Mouse (Mus musculus): ENCODE measurements around the gene Prok1. TPM values are rescaled to one million over a fixed set of nuclear protein-coding genes. Genes with fewer than 3 reads are reported as not detected.

The Prok1 gene
- total and polyA plus RNA-seq, 3 experiments, result not detected

DNA sequence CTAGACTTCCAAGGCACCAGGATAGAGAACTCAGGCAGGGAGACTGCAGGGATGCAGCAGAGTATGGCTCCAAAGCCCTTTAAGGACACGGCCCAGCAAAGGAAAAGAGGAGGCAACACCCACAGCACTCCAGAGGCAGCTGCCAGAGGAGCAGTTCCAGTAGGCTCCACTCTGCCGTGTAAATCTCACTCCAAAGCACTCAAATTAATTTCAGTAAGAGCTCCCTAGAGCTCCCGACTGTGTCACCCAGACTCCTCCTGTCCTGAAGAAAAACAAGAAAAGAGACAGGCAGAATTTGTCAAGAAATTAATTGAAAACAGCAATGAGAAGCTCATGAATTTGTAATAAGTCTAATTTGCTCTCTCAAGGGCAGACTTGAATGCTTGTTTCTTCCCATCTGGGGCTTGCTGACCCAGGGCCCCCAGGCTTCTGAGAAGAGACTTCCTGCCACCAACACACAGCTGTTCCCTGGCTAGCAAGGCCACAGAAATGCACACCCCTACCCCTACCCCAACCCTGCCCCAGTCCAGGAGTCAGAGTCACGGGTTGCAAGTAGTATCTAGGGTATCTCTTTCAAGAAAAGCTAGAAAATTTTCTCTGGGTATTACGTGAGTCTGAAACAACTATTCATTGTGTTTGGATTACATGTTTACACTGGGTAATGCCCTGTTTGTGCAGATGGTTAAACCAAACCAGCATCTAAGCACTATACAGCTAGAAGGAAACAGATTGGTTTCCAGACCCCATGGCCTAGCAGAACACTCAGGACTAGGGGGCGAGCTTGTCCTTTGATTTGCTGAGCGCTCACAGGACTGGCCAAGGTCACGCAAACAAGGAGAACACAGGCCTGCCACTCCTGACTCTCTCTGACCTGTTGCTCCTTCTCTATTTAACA lies 21.7 kb upstream of the Prok1 start:
- H3K4me2 ChIP-seq (ENCODE audit: insufficient read depth, low read depth, poor library complexity, severe bottlenecking), result no peak overlapping the region
- dilution Hi-C loops (cut with MboI; ENCODE audit: extremely low pct_ligation_motif_present, extremely low pct_unique_long_range_greater_than_20kb, low sequenced_read_pairs), result no loop called here

DNA sequence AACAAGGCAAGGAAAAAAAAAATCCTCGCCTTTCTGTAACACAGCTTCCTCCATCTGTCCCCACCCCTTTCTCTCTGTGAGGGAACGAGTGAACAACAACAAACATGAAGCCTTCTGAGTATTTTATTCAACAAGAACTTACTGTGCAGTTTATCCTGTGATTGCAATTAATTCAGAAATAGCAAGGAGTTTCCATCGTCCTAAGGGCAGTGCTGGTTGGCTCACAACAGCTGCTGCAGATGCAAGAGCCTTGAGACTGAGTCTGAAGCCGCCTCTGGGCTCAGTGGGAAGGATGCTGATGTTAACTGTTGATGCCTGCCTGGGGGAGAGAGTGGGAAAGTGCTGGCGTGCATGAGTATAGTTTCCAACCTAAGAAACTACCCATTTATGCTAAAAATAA lies 18.4 kb upstream of the Prok1 start:
- dilution Hi-C loops (cut with MboI; ENCODE audit: extremely low pct_ligation_motif_present, extremely low pct_unique_long_range_greater_than_20kb, low sequenced_read_pairs) (no loop called here), in situ Hi-C loops (cut with MboI; ENCODE audit: low pct_ligation_motif_present, low pct_unique_long_range_greater_than_20kb, low sequenced_read_pairs) (no loop called here)
- no peak overlapping the region for H3K27ac ChIP-seq (ENCODE audit: insufficient read depth, low read depth)
- H3K36me3 ChIP-seq (replicated peaks in 1 of 2; ENCODE audit: control insufficient read depth in 1 of 2, insufficient read depth in 1 of 2, low read length in 1 of 2), result no peaks in the 10 kb centered on the region
- peaks cover 2 to 19% of the 10 kb centered on the region in 2 experiments; a peak in 3 of 4 replicates for H3K4me1 ChIP-seq (ENCODE audit: control insufficient read depth in 1 of 2, insufficient read depth in 2 of 2)
- H3K9ac ChIP-seq (ENCODE audit: insufficient read depth, low read depth), result no peak overlapping the region
- peaks cover 3% of the 10 kb centered on the region for H3K27me3 ChIP-seq (replicated peaks)
- no peaks in the 10 kb centered on the region for H3K79me2 ChIP-seq (replicated peaks; ENCODE audit: control insufficient read depth, extremely low read depth, insufficient read depth, poor library complexity, severe bottlenecking)
- H3K4me2 ChIP-seq (ENCODE audit: insufficient read depth, low read depth, poor library complexity, severe bottlenecking), result no peak overlapping the region
- H3K9me3 ChIP-seq (replicated peaks; ENCODE audit: low read length), result no peaks in the 10 kb centered on the region
- no peak for TF ChIP-seq POLR2A (IDR thresholded peaks at IDR 0.05; ENCODE audit: low read depth, low read length)
- TF ChIP-seq MEF2A (IDR thresholded peaks at IDR 0.05; ENCODE audit: borderline replicate concordance, low read depth, low read length), result no peak
- no peak for TF ChIP-seq JUND (conservative IDR thresholded peaks at IDR 0.05; ENCODE audit: low read depth, low read length)
- no peak for TF ChIP-seq ZNF384 (IDR thresholded peaks at IDR 0.05; ENCODE audit: low read depth, low read length)
- no peak overlapping the region for H3K4me3 ChIP-seq (replicated peaks in 1 of 3; ENCODE audit: low read depth in 2 of 3, low read length in 2 of 3, poor library complexity in 1 of 3)
- DNase-seq (ENCODE audit: extremely low read depth), result no peak

More for the DNA sequence above, 21.7 kb upstream of the Prok1 start:
- no peaks in the 10 kb centered on the region for H3K79me2 ChIP-seq (replicated peaks; ENCODE audit: control insufficient read depth, extremely low read depth, insufficient read depth, poor library complexity, severe bottlenecking)
- H3K36me3 ChIP-seq (replicated peaks in 1 of 2; ENCODE audit: control insufficient read depth in 1 of 2, insufficient read depth in 1 of 2, low read length in 1 of 2), result no peaks in the 10 kb centered on the region
- no peaks in the 10 kb centered on the region for H3K27me3 ChIP-seq (replicated peaks)
- H3K4me3 ChIP-seq (replicated peaks in 1 of 3; ENCODE audit: low read depth in 2 of 3, low read length in 2 of 3, poor library complexity in 1 of 3), result no peak overlapping the region
- H3K27ac ChIP-seq (ENCODE audit: insufficient read depth, low read depth), result no peak overlapping the region
- H3K9me3 ChIP-seq (replicated peaks; ENCODE audit: low read length), result no peaks in the 10 kb centered on the region
- in situ Hi-C loops (cut with MboI; ENCODE audit: low pct_ligation_motif_present, low pct_unique_long_range_greater_than_20kb, low sequenced_read_pairs), result no loop called here
- H3K4me1 ChIP-seq (ENCODE audit: control insufficient read depth in 1 of 2, insufficient read depth in 2 of 2), result peaks cover 0 to 15% of the 10 kb centered on the region in 2 experiments; a peak in 3 of 4 replicates
- no peak for TF ChIP-seq UBTF (IDR thresholded peaks at IDR 0.05; ENCODE audit: low read depth, low read length)
- TF ChIP-seq CTCF (conservative IDR thresholded peaks at IDR 0.05 in 1 of 2, IDR thresholded peaks at IDR 0.05 in 1 of 2; ENCODE audit: low read depth in 2 of 2, low read length in 2 of 2), result 0 out of 4 replicates have a peak, but pooled peaks of 1 of the 2 experiments have one; percentile 3
- H3K9ac ChIP-seq (ENCODE audit: insufficient read depth, low read depth), result no peak overlapping the region
- no peak for DNase-seq (ENCODE audit: extremely low read depth)

GRCm38 (mm10) chr3:107256724-107257123 lies 17.2 kb upstream of the Prok1 start:
- Histone ChIP-seq H3K79me2 (replicated peaks; ENCODE audit: control insufficient read depth, extremely low read depth, insufficient read depth, poor library complexity, severe bottlenecking) (no peaks in the 10 kb centered on the region), H3K36me3 (replicated peaks in 1 of 2; ENCODE audit: control insufficient read depth in 1 of 2, insufficient read depth in 1 of 2, low read length in 1 of 2) (no peaks in the 10 kb centered on the region)

More at GRCm38 (mm10) chr3:107256724-107257123, 17.2 kb upstream of the Prok1 start:
- Histone ChIP-seq H3K4me2 (ENCODE audit: insufficient read depth, low read depth, poor library complexity, severe bottlenecking) (no peak overlapping the region), H3K4me1 (ENCODE audit: control insufficient read depth in 1 of 2, insufficient read depth in 2 of 2) (peaks cover 2 to 23% of the 10 kb centered on the region in 2 experiments; a peak in 3 of 4 replicates), H3K4me3 (replicated peaks in 1 of 3; ENCODE audit: low read depth in 2 of 3, low read length in 2 of 3, poor library complexity in 1 of 3) (no peak overlapping the region), H3K9me3 (replicated peaks; ENCODE audit: low read length) (no peaks in the 10 kb centered on the region), H3K27ac (ENCODE audit: insufficient read depth, low read depth) (no peak overlapping the region), H3K9ac (ENCODE audit: insufficient read depth, low read depth) (no peak overlapping the region), H3K27me3 (replicated peaks) (peaks cover 3% of the 10 kb centered on the region)
- DNase-seq (ENCODE audit: extremely low read depth), result no peak
- in situ Hi-C loops (cut with MboI; ENCODE audit: low pct_ligation_motif_present, low pct_unique_long_range_greater_than_20kb, low sequenced_read_pairs) (no loop called here), dilution Hi-C loops (cut with MboI; ENCODE audit: extremely low pct_ligation_motif_present, extremely low pct_unique_long_range_greater_than_20kb, low sequenced_read_pairs) (no loop called here)
- no peak for TF ChIP-seq POLR2AphosphoS2 (IDR thresholded peaks at IDR 0.05; ENCODE audit: low read depth, low read length)
- TF ChIP-seq E2F4 (IDR thresholded peaks at IDR 0.05; ENCODE audit: insufficient replicate concordance, low read depth, low read length), result no peak
- TF ChIP-seq SMC3 (IDR thresholded peaks at IDR 0.05; ENCODE audit: low read depth, low read length), result no peak
- TF ChIP-seq ELF1 (IDR thresholded peaks at IDR 0.05; ENCODE audit: low read depth, low read length), result no peak
- no peak for TF ChIP-seq PAX5 (IDR thresholded peaks at IDR 0.05; ENCODE audit: low read length)
- no peak for TF ChIP-seq MXI1 (IDR thresholded peaks at IDR 0.05; ENCODE audit: low read depth, low read length)
- no peak for TF ChIP-seq BHLHE40 (IDR thresholded peaks at IDR 0.05; ENCODE audit: low read depth, low read length)
- TF ChIP-seq USF1 (IDR thresholded peaks at IDR 0.05; ENCODE audit: low read depth, low read length), result no peak
- TF ChIP-seq TCF12 (IDR thresholded peaks at IDR 0.05; ENCODE audit: low read depth, low read length), result no peak
- TF ChIP-seq KAT2A (IDR thresholded peaks at IDR 0.05; ENCODE audit: insufficient replicate concordance, low read length), result no peak
- TF ChIP-seq JUND (conservative IDR thresholded peaks at IDR 0.05; ENCODE audit: low read depth, low read length), result no peak
- no peak for TF ChIP-seq ZMIZ1 (IDR thresholded peaks at IDR 0.05; ENCODE audit: low read depth, low read length)
- no peak for TF ChIP-seq NRF1 (IDR thresholded peaks at IDR 0.05; ENCODE audit: low read depth, low read length)
- no peak for TF ChIP-seq ZC3H11A (IDR thresholded peaks at IDR 0.05; ENCODE audit: low read depth, low read length)
- no peak for TF ChIP-seq EP300 (IDR thresholded peaks at IDR 0.05; ENCODE audit: low read length)
- no peak for TF ChIP-seq CHD2 (IDR thresholded peaks at IDR 0.05; ENCODE audit: low read length)
- TF ChIP-seq USF2 (conservative IDR thresholded peaks at IDR 0.05; ENCODE audit: low read depth, low read length), result no peak
- TF ChIP-seq MEF2A (IDR thresholded peaks at IDR 0.05; ENCODE audit: borderline replicate concordance, low read depth, low read length), result no peak
- no peak for TF ChIP-seq SIN3A (IDR thresholded peaks at IDR 0.05; ENCODE audit: low read length)

All from CH12.LX (cell line).